Mouse (Mus musculus) urinary bladder, postnatal 4 days (tissue): ENCODE results near the gene Ormdl2.
"Not testable (repeated sequence)": the region's sequence is repeated elsewhere in the genome, so short reads cannot be mapped to it uniquely, and the experiment has no call there.

Experiments
- DNase-seq, 2 experiments: peaks; one replicate each; pipeline ENCODE4 v3.0.0; 2021 to 2022; ENCODE audit warnings: low spot score in 2 of 2

The Ormdl2 gene

DNA sequence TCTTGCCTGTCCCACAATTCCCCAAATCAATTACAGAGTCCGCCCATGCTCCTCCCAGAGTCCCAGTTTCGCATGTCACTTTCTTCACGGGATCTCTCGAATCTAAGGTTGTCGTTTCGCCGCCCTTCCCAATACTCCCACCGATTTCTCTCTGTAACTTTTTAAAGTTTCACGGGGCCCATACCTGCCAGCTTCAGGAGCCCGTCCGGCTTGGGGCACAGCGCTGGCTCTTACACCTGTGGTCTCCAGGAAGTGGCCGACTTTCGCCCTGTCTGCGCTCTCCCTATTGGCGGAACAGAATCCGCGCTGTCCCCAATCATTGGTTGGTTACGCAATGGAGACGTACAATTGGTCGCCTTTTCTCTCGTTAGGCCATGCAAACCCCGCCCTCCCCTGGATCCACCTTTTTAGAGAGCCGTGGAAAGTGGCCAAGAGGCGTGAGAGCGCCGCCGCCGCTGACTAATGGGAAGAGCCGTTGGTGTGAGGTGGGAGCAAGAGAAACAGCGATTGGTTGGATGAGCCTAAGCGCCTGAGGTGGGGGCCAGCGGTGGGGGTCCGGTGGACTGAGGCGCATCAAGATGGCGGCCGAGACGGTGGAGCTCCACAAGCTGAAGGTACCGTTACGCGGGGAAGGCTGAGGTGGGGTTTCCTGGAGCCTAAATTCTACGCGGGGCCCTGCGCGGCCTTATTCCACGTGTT, at the start of gene Ormdl2:
Gene Ormdl2, minus strand, starts transcription at position 288 of the 699 bp plus-strand sequence.
- peak; percentile 97 to 98 for DNase-seq

DNA sequence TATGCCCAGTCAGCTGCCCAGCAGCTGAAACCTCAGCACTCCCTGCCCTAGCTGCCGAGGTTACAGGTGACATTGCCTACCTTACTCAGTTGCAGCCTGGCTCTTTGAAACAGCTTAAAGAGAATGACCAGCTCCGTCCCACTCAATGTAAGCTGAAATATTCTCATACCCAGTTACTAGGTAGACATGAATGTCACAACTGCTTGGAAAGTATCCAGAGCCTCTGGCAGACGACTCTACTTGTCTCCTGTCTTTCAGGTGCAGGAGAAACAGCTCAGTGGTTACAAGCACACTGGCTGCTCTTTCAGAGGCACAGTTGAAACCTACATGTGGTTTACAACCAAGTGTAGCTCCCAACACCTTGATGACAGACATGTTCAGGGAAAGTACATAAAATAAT, 48.9 kb upstream of the Ormdl2 start:
- DNase-seq: no peak

DNA sequence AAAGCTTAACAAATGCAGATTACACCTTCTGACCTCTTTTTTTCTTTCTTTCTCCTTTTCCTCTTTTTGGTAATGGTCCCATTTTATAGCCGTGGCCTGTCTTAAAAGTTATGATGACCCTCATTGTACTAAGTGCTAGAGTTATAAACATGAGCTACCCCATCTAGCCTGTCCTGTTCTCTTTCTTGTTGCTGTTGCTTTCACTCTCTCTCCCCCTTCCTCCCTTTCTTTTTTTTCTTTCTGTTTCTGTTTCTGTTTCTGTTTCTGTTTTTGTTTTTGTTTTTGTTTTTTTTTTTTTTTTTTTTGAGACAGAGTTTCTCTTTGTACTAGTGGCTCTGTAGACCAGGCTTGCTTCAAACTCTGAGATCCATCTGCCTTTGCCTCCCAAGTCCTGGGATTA, 45.1 kb upstream of the Ormdl2 start:
- no peak for DNase-seq

DNA sequence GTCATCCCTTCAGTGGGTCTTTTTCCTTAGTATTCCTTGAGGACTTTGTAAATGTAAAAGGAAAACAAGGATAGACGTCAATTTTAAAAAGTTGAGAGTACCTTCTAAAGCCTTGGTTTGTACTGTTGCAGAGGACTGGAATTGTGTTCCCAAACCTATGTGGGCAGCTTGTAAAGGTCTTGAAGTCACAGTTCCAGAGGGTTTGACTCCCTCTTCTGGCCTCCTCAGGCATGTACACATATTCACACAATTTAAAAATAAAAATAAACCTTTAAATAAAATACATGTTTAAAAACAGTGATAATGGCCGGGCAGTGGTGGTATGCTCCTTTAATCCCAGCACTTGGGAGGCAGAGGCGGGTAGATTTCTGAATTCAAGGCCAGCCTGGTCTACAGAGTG, 44.6 kb upstream of the Ormdl2 start:
- DNase-seq: no peak

DNA sequence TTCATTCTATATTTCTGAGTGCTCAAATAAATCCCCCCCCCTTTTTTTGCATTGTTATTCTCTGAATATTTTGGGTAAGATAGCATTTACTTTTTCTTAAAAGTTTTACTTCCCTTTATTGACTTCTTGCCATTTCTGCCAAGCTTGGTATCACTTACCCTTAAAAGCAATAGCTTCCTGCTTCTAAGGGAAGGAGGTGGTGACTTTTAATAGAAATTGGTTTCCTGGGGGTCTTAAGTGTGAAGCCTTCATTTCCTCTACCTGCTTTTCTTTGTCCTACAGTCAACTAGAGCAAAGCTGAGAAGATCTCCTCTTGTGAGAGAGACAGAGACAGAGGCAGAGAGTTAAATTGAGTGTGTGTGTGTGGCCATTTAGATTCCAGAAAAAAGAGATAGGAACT, 39.7 kb upstream of the Ormdl2 start:
- no peak for DNase-seq

DNA sequence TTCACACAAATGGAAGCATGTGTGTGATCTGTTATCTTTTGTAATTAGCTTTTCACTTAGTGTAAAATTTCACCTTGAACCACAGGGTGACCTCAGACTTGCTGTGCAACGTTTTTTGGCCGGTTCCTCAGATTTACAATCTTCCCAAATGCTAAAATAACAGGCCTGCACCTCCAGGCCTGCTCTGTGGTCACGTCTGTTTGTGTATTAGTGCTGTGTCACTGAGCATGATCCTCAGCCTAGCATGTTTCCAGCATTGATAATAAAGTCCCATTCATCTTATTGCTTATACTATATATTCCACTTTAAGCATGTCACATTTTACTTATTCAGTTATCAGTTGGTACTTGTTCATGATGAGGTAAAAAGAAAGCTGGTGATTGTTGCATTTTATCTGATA, 28.9 kb upstream of the Ormdl2 start:
- no peak for DNase-seq

DNA sequence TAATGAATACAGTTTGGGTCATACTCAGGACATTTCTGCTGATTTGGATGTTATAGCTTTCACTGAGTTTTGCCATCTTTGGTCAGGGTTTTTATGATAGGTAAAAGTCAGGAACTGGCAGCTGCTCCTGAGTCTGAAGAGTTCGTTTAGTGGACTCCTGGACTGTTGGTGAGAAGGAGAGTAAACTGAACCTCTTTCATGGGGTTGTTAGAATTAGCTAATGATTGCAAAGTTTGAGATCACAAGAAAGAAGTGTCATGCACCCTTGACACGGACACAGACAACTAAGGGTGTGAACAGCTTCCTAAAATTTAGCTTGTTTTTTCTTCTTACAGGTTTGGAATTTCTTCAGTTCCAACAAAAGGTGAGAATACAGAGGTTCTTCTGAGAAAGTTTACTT, 27.0 kb upstream of the Ormdl2 start:
- no peak for DNase-seq

DNA sequence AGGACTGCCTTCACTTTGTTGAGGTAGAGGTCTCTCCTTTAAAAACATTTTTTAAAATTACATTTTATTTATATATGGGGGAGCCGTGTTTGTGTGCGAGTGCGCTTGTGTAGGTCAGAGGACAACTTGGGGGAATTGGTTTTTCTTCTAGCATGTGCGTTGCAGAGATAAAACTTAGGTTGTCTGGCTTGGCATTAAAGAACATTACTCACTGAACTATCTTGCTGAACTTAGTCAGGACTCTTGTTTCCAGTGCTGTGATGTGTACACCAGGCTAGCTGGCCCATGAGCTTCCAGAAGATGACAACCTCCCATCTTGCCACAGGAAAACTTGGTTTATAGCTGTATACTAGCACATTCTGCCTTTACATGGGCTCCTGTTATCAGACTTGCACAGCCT, 25.2 kb upstream of the Ormdl2 start:
- DNase-seq: no peak

DNA sequence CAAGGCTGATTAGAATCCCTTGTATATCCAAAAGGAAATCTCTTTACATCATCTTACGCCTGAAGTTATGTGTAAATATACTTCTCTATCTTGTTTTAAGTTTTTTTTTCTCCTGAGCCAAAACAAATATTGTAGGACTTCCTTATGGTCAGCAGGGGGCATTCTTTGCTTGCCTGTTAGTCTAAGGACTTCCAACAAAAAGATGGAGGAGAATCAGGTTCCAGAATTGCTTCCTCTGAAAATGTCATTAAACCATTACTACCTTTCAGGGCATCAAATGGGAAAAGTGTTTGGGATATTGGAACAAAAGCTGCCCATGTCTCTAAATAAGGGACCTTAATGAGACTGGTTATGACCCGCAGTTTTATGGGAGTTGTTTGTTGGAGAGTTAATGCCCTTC, 24.1 kb upstream of the Ormdl2 start:
- DNase-seq: no peak

DNA sequence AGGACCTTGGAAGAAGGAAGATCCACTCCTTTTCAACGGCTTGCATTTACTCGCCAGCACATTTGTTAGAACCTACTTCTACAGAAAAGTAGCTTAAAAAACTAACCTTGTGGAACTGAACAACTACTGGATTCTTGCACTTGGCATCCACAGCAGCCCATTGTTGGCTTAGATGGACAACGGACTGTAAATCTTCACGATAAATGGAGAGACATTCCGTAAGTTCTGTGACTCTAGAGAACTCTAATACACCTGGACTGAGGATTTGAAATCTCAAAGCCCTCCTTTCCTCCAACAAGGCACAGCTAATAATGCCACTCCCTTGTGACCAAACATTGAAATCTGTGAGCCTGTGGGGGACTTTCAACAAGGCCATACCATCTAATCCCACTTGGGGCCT, 21.8 kb upstream of the Ormdl2 start:
- no peak for DNase-seq

DNA sequence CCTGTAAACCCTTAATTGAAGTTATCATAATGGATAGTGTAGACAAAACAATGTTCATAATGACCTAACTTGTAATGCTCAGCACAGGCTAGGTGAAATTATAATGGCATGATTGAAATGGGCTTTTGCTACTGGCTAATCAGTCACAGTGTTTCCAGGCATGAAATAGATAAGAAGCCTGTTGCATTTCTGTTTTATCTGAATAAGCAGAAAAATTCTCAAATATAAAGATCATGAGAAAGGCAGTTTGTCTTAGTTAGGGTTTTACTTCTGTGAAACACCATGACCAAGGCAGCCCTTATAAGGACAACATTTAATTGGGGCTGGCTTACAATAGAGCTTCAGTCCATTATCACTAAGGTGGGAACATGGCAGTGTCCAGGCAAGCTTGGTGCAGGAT, 19.2 kb upstream of the Ormdl2 start:
- no peak for DNase-seq

DNA sequence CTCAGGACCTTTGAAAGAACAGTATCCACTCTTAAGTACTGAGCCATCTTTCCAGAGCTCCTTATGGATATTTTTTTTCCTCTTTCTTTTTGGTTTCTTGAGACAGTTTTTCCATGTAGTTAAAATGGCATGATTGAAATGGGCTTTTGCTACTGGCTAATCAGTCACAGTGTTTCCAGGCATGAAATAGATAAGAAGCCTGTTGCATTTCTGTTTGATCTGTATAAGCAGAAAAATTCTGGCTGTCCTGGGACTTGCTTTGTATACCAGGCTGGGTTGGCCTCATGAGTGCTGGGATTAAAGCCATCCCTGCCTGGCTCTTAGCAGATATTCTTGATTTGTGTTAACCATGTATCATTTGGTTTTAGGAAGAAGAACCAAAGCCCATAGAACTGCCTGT, 18.0 kb upstream of the Ormdl2 start:
- DNase-seq: no peak

DNA sequence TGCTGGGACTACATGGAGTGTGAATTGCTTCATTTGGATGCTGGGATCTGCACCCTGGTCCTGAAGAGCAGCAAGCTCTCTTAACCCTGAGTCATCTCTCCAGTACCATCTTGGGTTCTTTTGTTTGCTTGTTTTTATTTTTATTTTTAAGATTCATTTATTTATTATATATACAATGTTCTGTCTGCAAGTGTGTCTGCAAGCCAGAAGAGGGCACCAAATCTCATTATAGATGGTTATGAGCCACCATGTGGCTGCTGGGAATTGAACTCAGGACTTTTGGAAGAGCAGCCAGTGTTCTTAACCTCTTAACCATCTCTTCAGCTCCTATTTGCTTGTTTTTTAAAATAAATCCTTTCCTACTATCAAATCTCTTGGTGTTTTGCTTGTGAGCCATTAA, 16.0 kb upstream of the Ormdl2 start:
- no peak for DNase-seq

DNA sequence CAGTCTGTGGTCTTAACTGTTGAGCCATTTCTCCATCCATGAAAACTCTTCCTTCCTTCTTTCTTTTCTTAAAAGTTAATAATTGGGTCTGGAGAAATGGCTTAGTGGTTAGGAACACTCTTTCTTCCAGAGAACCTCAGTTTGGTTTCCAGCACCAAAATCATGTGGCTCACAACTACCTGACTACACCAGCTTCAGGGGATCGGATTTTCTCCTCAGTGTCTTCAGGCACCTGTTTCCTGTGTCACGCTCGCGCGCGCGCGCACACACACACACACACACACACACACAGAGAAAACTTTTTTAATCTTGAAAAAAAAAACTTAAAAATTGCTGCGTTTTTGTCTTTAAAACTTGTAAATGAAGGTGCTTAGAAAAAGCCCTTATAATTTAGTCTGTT, 2.4 kb upstream of the Ormdl2 start:
- DNase-seq: no peak

DNA sequence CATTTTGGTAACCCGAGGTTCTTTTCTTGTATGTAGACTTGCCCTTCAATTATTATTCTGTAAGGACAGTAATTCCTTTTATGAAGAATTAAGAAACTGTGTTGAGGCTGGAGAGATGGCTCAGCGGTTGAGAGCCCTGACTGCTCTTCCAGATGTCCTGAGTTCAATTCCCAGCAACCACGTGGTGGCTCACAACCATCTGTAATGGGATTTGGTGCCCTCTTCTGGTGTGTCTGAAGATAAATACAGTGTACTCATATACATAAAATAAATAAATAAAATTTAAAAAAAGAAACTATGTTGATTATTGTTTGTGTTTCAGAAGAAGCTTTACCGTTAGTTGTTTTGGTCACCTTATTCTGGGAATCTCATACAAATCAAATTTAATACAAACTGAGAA, 1.6 kb upstream of the Ormdl2 start:
- not testable (repeated sequence) for DNase-seq

DNA sequence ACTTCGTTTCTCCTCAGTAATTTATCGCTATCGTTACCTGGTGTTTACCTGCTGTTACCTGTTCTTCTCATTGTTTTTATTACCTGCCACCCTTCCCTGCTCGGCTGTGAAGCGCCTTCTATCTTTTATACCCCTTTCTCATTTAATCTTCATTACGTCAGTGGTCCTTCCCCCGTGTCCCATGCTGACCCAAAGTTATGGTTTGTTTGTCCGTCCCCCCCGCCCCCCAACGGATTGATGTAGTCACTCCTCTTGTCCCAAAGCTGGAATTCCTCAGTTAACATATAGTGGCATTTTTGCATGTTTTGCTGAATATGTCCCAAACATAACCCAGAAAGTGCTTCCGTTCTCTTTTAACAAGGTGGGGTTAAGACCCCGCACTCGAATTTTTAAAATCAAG, 690 bp upstream of the Ormdl2 start:
- DNase-seq: no peak

DNA sequence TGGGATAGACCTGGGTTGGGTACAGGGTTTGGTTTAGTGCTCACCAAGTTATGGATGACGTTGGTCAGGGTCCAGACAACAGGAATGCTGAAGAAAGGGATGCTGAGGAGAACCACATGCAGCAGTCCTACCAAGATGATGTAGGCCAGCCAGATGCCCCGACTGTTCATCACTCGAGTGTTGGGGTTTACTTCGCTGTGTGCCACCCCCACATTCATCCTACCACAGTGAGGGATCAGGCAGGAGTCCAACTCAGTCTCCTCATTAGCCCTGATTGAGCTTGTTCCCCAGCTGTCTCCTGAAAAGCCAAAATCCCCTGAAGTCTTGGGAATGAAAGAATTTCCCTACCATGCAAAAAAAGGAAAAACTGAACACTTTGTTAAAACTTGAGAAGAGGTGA, 1.2 kb downstream of the Ormdl2 start:
- DNase-seq: no peak

DNA sequence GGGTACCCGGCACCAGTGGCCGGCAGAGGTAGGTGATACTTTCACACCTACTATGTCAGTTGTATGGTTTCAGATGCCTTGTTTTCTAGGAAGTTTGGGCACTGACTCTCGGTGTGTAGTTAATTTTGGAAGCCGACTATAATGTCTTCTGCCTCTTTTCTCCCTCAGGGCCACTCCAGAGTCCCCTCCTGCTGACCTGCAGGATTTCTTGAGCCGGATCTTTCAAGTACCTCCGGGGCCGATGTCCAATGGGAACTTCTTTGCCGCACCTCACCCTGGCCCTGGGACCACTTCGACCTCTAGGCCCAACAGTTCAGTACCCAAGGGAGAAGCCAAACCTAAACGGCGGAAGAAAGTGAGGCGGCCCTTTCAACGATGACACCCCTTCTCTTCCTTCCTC, 4.4 kb downstream of the Ormdl2 start, which contains the start of gene Sarnp:
Gene Sarnp, plus strand, starts transcription at position 301 of the 400 bp plus-strand sequence.
- DNase-seq: no peak

DNA sequence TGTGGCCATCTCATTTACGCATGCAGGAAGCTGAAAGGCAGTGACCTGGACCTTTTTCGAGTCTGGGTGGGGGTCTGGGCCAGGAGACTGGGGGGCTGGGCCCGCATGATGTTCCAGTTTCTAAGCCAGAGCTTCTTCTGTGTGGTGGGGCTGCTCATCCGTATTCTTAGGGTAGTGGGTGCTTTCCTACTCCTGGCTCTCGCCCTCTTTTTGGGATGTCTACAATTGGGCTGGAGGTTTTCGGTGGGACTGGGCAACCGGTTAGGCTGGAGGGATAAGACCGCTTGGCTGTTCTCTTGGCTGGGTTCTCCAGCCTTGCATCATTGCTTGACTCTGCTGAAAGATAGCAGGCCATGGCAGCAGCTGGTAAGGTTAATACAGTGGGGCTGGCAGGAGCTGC, 14.4 kb downstream of the Ormdl2 start:
- DNase-seq: peak in 1 of 2 experiments; percentile 49

DNA sequence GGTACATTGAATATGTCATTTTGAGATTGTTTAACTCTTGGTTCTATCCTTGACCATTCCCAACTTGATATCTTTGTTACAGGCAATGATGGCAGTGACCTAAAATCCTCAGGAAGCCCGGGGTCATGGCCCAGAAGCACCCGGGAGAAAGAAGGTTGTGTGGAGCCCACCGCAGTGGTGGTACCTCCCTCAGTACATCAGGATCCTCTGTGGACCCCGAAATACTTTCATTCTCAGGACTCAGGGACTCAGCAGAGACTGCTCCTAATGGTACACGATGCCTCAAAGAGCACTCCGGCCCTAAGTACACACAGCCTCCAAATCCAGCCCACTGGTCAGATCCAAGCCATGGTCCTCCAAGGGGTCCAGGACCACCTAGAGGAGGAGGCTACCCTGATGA, 15.4 kb downstream of the Ormdl2 start:
- peak in 1 of 2 experiments; percentile 47 for DNase-seq

DNA sequence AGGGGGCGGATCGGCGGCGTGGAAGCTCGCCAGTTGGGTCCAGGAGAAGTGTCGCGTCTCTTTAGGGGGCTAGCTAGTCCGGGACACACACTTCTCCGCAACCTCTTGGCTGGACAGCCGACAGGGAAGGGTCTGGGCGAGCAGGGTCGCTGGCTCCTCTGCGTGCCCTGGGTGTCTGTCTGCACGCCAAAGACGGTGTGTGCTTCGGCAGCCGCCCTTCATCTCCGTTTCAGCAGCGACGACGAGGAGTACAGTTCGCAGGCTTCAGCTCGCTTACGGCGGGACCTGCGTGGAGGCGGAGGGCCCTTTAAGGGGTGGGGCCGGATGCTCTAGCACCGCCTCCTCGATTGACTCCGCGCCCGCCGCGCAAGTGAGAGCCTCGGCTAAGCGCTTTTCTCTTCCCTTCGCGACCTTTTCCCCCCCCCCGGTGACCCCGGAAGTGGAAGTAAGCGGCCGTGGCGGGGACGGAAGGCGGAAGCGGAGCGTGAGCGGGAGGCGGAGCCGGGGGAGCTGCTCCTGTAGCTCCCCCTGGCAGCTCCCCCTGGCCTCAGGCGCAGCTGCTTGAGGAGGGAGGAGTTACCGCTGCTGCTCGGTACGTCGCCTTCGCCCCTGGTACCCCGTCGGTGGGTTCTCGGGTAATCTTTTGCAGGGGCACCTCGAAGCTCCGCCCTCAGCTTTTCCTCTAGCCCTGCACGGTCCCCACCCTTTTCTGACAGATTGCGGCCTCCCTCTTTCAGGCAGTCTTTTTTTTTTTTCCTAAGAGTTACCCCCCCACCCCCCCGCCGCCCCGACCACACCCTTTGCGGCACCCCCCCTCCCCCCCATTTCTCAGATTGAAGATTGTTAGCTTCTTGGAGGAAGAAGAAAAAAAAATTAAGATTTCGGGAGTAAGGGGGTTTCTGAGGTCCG, 16.1 kb downstream of the Ormdl2 start:
- DNase-seq: peak; percentile 95 to 97

DNA sequence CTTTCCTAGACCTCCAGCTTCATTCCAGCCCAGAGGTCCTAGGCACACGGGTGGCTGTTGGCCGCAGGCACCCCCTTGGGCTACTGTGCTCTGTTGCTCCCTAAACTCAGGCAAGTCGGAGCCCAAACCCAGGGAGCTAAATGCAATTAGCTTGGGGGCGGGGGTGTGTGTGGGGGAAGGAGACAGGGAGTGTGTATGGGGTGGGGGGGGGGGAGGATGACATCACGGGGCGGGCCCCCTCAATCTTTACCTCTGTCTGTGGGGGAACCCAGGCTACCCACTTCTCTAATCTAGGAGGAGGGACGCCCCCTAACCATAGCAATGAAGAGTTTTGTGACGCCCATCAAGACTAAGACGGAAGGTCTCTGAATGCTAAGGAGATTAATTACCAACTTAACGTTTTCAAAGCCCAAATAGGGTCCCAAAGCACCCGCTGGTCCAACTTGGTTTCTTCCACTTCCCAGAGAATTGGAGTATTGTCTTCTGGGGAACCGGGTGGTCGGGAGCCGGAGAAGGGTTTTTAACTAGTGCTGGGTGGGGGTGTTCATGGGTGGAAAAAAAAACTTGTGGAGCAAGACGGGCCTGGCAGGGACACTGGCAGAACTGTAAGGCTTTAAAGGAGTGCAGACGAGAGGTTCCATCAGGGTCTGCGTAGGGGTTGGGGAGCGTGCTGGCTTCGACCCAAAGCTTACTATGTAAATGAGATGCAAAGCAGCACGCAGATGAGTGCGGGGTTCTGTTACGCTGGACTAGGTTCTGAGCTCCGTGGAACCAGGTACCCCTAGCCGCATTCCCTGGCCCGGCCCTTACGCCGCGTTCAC, 17.0 kb downstream of the Ormdl2 start, which contains the start of gene Tmem198b:
Gene Tmem198b, minus strand, starts transcription at position 100 of the 821 bp plus-strand sequence.
- peak; percentile 58 to 73 for DNase-seq
